Mouse (Mus musculus) kidney, embryonic 15.5 days (tissue): ENCODE results near the gene Egfl7. TPM values are rescaled to one million over a fixed set of nuclear protein-coding genes. Genes with fewer than 3 reads are reported as not detected.

Experiments
- ATAC-seq: fragments of 200-750 bp; cut with Nextera tagmentation; replicated peaks from 2 replicates; pipeline ENCODE4 v1.8.0; 2017; ENCODE audit warnings: moderate TSS enrichment; ENCODE audit not compliant: low FRiP score
- H3K27ac ChIP-seq: fragments of 300-500 bp; sonication (generic); 2 replicates; pipeline ENCODE4 v1.5.1; 2015; ENCODE audit warnings: mild to moderate bottlenecking, inconsistent platforms
- H3K27me3 ChIP-seq: fragments of 300-500 bp; sonication (generic); 2 replicates; pipeline ENCODE4 v1.6.1; 2015; ENCODE audit warnings: inconsistent platforms
- H3K36me3 ChIP-seq: fragments of 300-500 bp; sonication (generic); 2 replicates; pipeline ENCODE4 v1.6.1; 2015; ENCODE audit warnings: inconsistent platforms
- H3K4me1 ChIP-seq: fragments of 300-500 bp; sonication (generic); 2 replicates; pipeline ENCODE4 v1.6.1; 2015; ENCODE audit warnings: inconsistent platforms
- H3K4me2 ChIP-seq: fragments of 300-500 bp; sonication (generic); 2 replicates; pipeline ENCODE4 v1.6.1; 2015; ENCODE audit warnings: moderate library complexity, mild to moderate bottlenecking, inconsistent platforms
- H3K4me3 ChIP-seq: fragments of 300-500 bp; sonication (generic); replicated peaks from 2 replicates; pipeline ENCODE4 v1.5.1; 2015; ENCODE audit warnings: mild to moderate bottlenecking, inconsistent platforms
- H3K9ac ChIP-seq: fragments of 300-500 bp; sonication (generic); 2 replicates; pipeline ENCODE4 v1.6.1; 2015; ENCODE audit warnings: mild to moderate bottlenecking, inconsistent platforms
- H3K9me3 ChIP-seq: fragments of 300-500 bp; sonication (generic); replicated peaks from 2 replicates; pipeline ENCODE4 v1.6.1; 2016; ENCODE audit warnings: inconsistent platforms
- WGBS: fragments of 180-500 bp; shearing (Covaris S2); methylation state at CpG from one replicate; pipeline ENCODE4 v1.1.7; 2015; ENCODE audit warnings: mixed read lengths; 5-methylcytosine and 5-hydroxymethylcytosine counted together
- microRNA counts: library from miRNA; unstranded; fragments of <30 nt; microRNA quantifications from one replicate; lab custom pipeline; 2016
- microRNA-seq: library from miRNA; unstranded; fragments of <30 nt; microRNA quantifications from one replicate; pipeline ENCODE4, GENCODE M21; 2016
- polyA plus RNA-seq: library from polyadenylated mRNA; unstranded; fragments of >200 nt; fragmentation: Nextera tagmentation; extraction: Ambion mirVana; gene quantifications from 2 replicates; pipeline ENCODE4 v1.2.1, GENCODE M21; 2015

Egfl7 gene
- polyA plus RNA-seq, 1 experiment from 2014 or later: 219 TPM

DNA sequence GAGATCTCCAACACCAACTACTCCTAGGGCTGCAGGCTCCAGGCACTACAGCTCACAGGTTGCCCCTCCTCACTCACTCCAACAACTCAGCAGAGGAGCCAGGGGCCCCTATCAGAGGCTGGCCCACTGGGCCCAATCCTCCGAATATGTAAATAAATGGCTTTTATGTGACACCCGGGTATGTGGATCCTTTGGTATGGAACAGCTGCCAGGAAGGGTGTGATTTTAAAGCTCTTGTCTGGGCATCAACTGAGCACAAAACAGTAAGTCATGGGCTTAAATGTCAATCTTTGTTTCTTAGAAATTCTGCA, 56.5 kb downstream of the Egfl7 start:
- peaks cover 49% of the 10 kb centered on the region for H3K36me3 ChIP-seq
- H3K4me1 ChIP-seq: peaks cover 44% of the 10 kb centered on the region
- H3K27ac ChIP-seq: no peak overlapping the region
- H3K9me3 ChIP-seq: no peaks in the 10 kb centered on the region
- no peak overlapping the region for H3K4me3 ChIP-seq
- WGBS: 43% methylated on average over 2 of the region's 2 CpGs
- no peak overlapping the region for H3K9ac ChIP-seq
- no peak overlapping the region for H3K4me2 ChIP-seq
- ATAC-seq: no peak
- H3K27me3 ChIP-seq: no peaks in the 10 kb centered on the region

DNA sequence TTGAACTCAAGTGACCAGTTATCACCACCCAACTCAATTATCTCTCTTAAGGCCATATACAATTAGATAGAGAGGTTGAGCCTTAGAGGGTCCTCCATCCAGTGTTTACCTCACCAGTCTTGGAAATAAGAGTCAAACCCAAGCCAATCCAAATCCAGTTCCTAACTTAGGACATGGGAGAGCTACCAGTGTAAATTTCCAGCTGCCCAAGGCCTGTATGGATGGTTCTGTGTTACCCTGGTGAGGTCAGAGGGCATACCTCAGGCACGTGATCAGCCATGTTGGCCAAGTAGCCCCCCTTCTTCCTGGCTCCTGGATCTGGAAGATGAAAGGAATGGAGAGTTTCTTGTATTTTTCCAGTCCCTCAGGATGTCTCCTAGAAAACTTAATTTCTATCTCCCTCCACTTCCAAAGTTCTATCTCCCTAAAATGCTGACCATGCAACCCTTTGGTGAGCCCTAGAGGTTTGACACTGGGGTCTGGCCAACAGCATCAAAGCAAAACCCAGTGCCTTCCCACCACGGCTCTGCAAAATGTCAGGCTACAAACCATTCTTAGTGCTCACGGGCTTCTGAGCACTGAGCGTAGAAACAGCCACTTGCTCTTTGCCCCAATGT, 57.6 kb downstream of the Egfl7 start:
- no peaks in the 10 kb centered on the region for H3K27me3 ChIP-seq
- no peak overlapping the region for H3K9ac ChIP-seq
- peak overlapping the region; percentile 23; the same call in 1 of the 2 replicates for H3K27ac ChIP-seq
- H3K4me3 ChIP-seq: 0 out of 2 replicates have a peak overlapping the region, but pooled peaks have one; percentile 91
- peaks cover 44% of the 10 kb centered on the region for H3K4me1 ChIP-seq
- WGBS: 70% methylated on average over 4 of the region's 4 CpGs
- H3K36me3 ChIP-seq: peaks cover 49% of the 10 kb centered on the region
- H3K9me3 ChIP-seq: no peaks in the 10 kb centered on the region
- H3K4me2 ChIP-seq: peak overlapping the region; percentile 68
- ATAC-seq: no peak

DNA sequence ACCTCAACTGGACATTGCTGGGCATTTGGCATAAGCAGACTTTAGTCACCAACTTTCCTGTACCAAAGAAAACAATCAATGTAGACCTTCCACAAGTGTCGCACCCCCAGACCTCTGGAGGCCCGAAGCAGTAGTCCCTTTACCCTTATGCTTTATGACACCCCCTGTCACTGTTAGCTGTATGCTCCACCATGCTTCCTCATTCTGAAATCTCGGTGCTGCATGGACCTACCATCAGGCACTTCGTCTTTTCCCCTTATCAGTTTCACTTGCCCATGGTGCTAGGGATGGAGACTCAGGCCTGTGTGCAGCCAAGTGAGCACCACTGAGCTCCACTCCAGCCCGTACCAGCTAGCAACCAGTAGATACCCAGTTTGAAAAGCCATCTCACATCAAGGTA, 58.2 kb downstream of the Egfl7 start:
- H3K4me3 ChIP-seq: peak overlapping the region; percentile 91
- ATAC-seq: no peak

DNA sequence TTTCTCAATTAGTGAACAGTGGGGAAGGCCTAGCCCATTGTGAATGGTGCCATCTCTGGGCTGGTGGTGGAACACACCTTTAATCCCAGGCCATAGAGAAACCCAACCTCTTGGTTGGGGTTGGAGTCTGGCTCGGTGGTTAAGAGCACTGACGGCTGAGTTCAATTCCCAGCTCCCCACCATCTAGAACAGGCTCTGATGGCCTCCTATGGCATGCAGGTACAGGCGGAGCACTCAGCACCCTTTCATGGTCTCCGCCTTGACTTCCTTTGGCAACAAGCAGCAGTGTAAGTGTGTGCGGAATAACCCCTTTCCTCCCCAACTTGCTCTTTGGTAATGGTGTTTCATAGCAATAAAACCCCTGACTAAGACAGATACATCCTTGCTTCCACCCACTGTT, 58.8 kb downstream of the Egfl7 start:
- peak overlapping the region; percentile 92 for H3K9ac ChIP-seq
- H3K4me1 ChIP-seq: peaks cover 44% of the 10 kb centered on the region
- H3K4me2 ChIP-seq: peak overlapping the region; percentile 68
- H3K27me3 ChIP-seq: no peaks in the 10 kb centered on the region
- no peaks in the 10 kb centered on the region for H3K9me3 ChIP-seq
- no peak for ATAC-seq
- peaks cover 49% of the 10 kb centered on the region for H3K36me3 ChIP-seq
- H3K4me3 ChIP-seq: peak overlapping the region; percentile 91
- H3K27ac ChIP-seq: peak overlapping the region; percentile 41; the same call in 1 of the 2 replicates
- WGBS: 63% methylated on average over 5 of the region's 5 CpGs

More for the DNA sequence above, 58.2 kb downstream of the Egfl7 start:
- 75% methylated on average over 5 of the region's 5 CpGs for WGBS
- Histone ChIP-seq H3K27ac (peak overlapping the region; percentile 23; the same call in 1 of the 2 replicates), H3K27me3 (no peaks in the 10 kb centered on the region), H3K4me1 (peaks cover 44% of the 10 kb centered on the region), H3K9ac (peak overlapping the region; percentile 92; the same call in 1 of the 2 replicates), H3K36me3 (peaks cover 49% of the 10 kb centered on the region), H3K4me2 (peak overlapping the region; percentile 68), H3K9me3 (no peaks in the 10 kb centered on the region)

DNA sequence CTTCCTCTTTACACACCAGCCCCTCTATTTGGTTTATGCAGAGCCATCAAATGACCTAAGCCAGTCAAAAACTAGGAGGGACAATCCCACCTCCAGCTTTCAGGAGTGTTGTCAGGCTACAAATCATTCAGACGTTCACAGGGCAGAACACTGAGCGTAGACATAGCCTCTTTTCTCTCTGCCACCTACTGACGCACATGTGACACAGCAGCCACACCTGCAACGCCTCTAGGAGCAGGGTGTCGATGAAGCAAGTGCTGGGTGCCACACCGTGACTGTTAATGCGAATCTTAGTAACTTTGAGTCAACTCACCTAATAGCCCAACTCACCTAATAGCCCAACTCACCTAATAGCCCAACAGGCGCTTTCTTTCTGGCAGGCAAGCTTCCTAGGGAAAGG, 59.3 kb downstream of the Egfl7 start:
- H3K4me2 ChIP-seq: peak overlapping the region; percentile 68
- peak overlapping the region; percentile 91 for H3K4me3 ChIP-seq
- H3K9me3 ChIP-seq: no peaks in the 10 kb centered on the region
- peak overlapping the region; percentile 41; the same call in 1 of the 2 replicates for H3K27ac ChIP-seq
- 3% methylated on average over 8 of the region's 8 CpGs for WGBS
- H3K36me3 ChIP-seq: peaks cover 47% of the 10 kb centered on the region
- H3K4me1 ChIP-seq: peaks cover 41% of the 10 kb centered on the region
- no peaks in the 10 kb centered on the region for H3K27me3 ChIP-seq
- ATAC-seq: no peak; the same call in 1 of the 2 replicates
- H3K9ac ChIP-seq: peak overlapping the region; percentile 92

DNA sequence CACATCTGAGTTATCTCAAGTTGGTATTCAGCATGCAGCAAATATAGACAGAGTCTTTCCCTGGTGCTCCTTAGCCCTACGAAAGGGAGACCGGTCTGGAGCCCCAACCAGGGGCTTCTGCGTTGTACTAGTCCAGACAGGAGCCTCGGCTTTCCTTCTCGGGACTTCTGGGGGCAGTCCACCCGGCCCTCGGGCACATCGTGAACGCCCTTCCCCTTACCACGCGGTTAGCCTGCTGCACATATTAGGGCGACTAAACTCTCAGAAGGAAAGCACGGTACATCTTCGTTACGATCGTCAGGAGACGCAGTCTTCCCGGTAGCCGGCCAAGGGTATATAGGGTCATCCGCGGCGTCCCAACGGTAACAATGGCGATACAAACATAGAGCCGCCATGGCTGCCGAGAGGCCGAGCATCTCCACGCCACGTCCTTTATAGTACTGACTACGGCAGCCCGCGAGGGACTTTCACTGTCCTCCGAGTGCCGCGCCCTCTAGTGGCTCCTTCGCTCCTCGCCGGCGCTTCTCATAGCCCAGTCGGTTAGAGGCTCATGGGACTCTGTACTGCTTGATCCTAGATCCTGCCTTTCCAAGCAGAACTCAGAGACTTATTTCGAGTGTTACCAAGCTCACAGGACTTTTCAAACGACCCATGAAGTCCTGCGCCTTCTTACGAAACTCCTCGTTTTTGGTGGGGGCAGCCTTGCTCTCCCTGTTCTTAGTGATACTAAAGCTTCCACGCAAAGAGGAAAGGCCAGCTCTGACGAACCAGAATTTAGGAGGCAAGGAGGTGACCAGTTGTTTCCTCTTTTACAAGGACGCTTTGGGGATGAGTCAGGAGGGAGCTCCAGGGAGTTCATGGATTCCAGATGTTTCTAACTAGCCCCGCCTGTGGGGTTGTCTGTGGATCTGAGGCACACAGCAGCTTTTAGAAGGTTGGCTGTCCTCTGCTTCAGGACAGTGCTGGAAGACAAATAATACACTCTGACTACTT, 60.3 kb downstream of the Egfl7 start:
- Histone ChIP-seq H3K27me3 (no peaks in the 10 kb centered on the region), H3K36me3 (peaks cover 37% of the 10 kb centered on the region), H3K27ac (peak overlapping the region; percentile 82), H3K9me3 (no peaks in the 10 kb centered on the region), H3K9ac (peak overlapping the region; percentile 92), H3K4me2 (peak overlapping the region; percentile 68), H3K4me3 (peak overlapping the region; percentile 91), H3K4me1 (peaks cover 33% of the 10 kb centered on the region)
- ATAC-seq: peak; percentile 80
- WGBS: 3% methylated on average over 49 of the region's 49 CpGs

DNA sequence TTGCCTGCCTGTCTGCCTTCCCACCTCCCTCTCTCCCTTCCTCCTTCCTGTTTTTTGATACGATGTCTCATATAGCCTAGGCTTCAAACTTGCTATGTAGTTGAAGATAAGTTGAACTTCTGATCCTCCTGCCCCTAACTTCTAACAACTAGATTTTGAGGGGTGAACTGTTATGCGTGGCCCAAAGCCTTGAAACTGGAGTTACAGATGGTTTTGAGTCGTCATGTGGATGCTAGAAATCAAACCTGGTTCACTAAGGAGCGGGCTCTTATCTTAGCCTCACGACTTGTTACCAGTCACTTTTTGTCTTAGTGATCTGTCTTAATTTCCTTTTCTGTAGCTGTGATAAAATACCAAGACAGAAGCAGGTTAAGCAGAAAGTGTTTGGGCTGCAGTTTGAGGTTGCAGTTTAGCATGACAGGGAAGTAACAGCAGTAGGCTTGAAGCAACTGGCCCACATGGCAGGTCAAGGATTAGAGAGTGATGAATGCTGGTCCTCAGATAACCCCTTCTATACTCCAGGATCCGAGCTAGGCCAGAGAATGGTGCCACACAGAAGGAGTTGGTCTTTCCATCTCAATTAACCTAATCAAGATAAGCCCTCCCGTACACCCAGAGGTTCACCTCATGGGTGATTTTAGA, 61.3 kb downstream of the Egfl7 start:
- no peak for ATAC-seq
- Histone ChIP-seq H3K36me3 (peaks cover 27% of the 10 kb centered on the region), H3K9me3 (no peaks in the 10 kb centered on the region), H3K4me2 (no peak overlapping the region), H3K4me1 (peaks cover 31% of the 10 kb centered on the region), H3K9ac (no peak overlapping the region), H3K27me3 (no peaks in the 10 kb centered on the region), H3K4me3 (no peak overlapping the region), H3K27ac (peak overlapping the region; percentile 82; the same call in 1 of the 2 replicates)
- 77% methylated on average over 7 of the region's 7 CpGs for WGBS

MicroRNAs encoded within 50 kb of the gene (microRNA counts, 519-probe panel; counts per million panel counts)
- microRNA mmu-miR-126-3p (lab: Ali Mortazavi, UCI): 3,888 counts per million, percentile 94 among the panel's probes with 10 or more counts
- 3,355 counts per million, percentile 88 among the panel's probes with 10 or more counts for microRNA mmu-miR-126-5p (lab: Ali Mortazavi, UCI)

Small RNA genes lying within 50 kb of the gene (microRNA-seq; reads per million reads assigned to microRNA genes)
- gene Mir126a: 1.5 reads per million, percentile 2 among the genes with 10 or more reads in this experiment
- gene Mir126b: not detected

Other genes starting within 250 kb of the Egfl7 start
- 29.8 and 31.9 TPM in 2 replicates for gene Dnlz, start 227.9 kb upstream of the Egfl7 start, polyA plus RNA-seq
- 1.1 and 1.7 TPM in 2 replicates for gene Card9, start 219.1 kb upstream of the Egfl7 start, polyA plus RNA-seq
- 27.9 and 31.3 TPM in 2 replicates for gene Snapc4, start 199.4 kb upstream of the Egfl7 start, polyA plus RNA-seq
- 110 and 115 TPM in 2 replicates for gene Entr1, start 190.7 kb upstream of the Egfl7 start, polyA plus RNA-seq
- 113 TPM in 2 replicates for gene Pmpca, start 190.7 kb upstream of the Egfl7 start, polyA plus RNA-seq
- 22.4 and 25.8 TPM in 2 replicates for gene Inpp5e, start 170.8 kb upstream of the Egfl7 start, polyA plus RNA-seq
- 25.3 and 26.0 TPM in 2 replicates for gene Sec16a, start 134.8 kb upstream of the Egfl7 start, polyA plus RNA-seq
- gene Notch1, start 63.4 kb upstream of the Egfl7 start, polyA plus RNA-seq: 22.0 and 24.6 TPM in 2 replicates
- gene Gm20532, start 6.6 kb downstream of the Egfl7 start, polyA plus RNA-seq: not detected in 2 replicates
- 41.7 and 47.7 TPM in 2 replicates for gene Agpat2, start 24.4 kb downstream of the Egfl7 start, polyA plus RNA-seq
- 32.9 and 33.1 TPM in 2 replicates for gene Fam69b, start 48.4 kb downstream of the Egfl7 start, polyA plus RNA-seq
- gene Lcn4, start 91.3 kb downstream of the Egfl7 start, polyA plus RNA-seq: not detected in 2 replicates